Mouse (Mus musculus) CH12.LX (cell line): ENCODE results near the gene Rpp25l. TPM values are rescaled to one million over a fixed set of nuclear protein-coding genes. Genes with fewer than 3 reads are reported as not detected.

Source experiments
- DNase-seq: peaks from one replicate; pipeline ENCODE4 v3.0.0-alpha.2; 2013; ENCODE audit errors: extremely low read depth
- H3K27ac ChIP-seq: 2 replicates; pipeline ENCODE4 v1.5.1; 2012; ENCODE audit warnings: low read depth, mild to moderate bottlenecking, control low read depth, moderate library complexity; ENCODE audit not compliant: insufficient read depth
- H3K27me3 ChIP-seq: replicated peaks from 2 replicates; pipeline ENCODE3; 2012; ENCODE audit warnings: inconsistent platforms
- H3K36me3 ChIP-seq, 2 experiments: replicated peaks in 1 of 2; 2 replicates each; pipeline versions ENCODE3 to v1.6.1; 2012; ENCODE audit warnings: inconsistent platforms in 1 of 2, low read length in 1 of 2, mild to moderate bottlenecking in 1 of 2, mixed read lengths in 1 of 2, moderate library complexity in 1 of 2; ENCODE audit not compliant: control insufficient read depth in 1 of 2, insufficient read depth in 1 of 2
- H3K4me1 ChIP-seq, 2 experiments: 2 replicates each; pipeline ENCODE4 v1.6.1; 2012; ENCODE audit warnings: inconsistent platforms in 1 of 2, moderate library complexity in 1 of 2; ENCODE audit not compliant: insufficient read depth in 2 of 2, control insufficient read depth in 1 of 2
- H3K4me2 ChIP-seq: 2 replicates; pipeline ENCODE4 v1.6.1; 2012; ENCODE audit warnings: low read depth, mild to moderate bottlenecking, control low read depth; ENCODE audit not compliant: poor library complexity, insufficient read depth, severe bottlenecking
- H3K4me3 ChIP-seq, 3 experiments: fragments of 150-350 bp in 1 of 3; sonication (generic) in 1 of 3; replicated peaks in 1 of 3; 2 replicates each; pipeline versions ENCODE3 to v1.5.1; 2011 to 2012; ENCODE audit warnings: low read depth in 2 of 3, low read length in 2 of 3, mild to moderate bottlenecking in 2 of 3, moderate library complexity in 2 of 3, control low read depth in 1 of 3, improper control_type of control experiment in 1 of 3, inconsistent platforms in 1 of 3, mixed read lengths in 1 of 3; ENCODE audit not compliant: poor library complexity in 1 of 3
- H3K79me2 ChIP-seq: replicated peaks from 2 replicates; pipeline ENCODE4 v1.6.1; 2012; ENCODE audit warnings: mild to moderate bottlenecking, moderate library complexity; ENCODE audit not compliant: control insufficient read depth, poor library complexity, insufficient read depth, severe bottlenecking; ENCODE audit errors: extremely low read depth
- H3K9ac ChIP-seq: 2 replicates; pipeline ENCODE4 v1.6.1; 2012; ENCODE audit warnings: low read depth, mild to moderate bottlenecking, control low read depth, moderate library complexity; ENCODE audit not compliant: insufficient read depth
- H3K9me3 ChIP-seq: replicated peaks from 2 replicates; pipeline ENCODE3; 2012; ENCODE audit warnings: low read length, inconsistent platforms, mixed read lengths
- CHD1 ChIP-seq: IDR thresholded peaks from 2 replicates; pipeline ENCODE4 v1.6.1; 2012; ENCODE audit warnings: low read depth, low read length, improper control_type of control experiment, inconsistent platforms
- E2F4 ChIP-seq: IDR thresholded peaks from 2 replicates; pipeline ENCODE4 v1.6.1; 2011; ENCODE audit warnings: low read depth, low read length, improper control_type of control experiment; ENCODE audit not compliant: insufficient replicate concordance
- EP300 ChIP-seq: IDR thresholded peaks from 2 replicates; pipeline ENCODE4 v1.6.1; 2011; ENCODE audit warnings: low read length, improper control_type of control experiment
- ETS1 ChIP-seq: conservative IDR thresholded peaks from 2 replicates; pipeline ENCODE4 v1.6.1; 2012; ENCODE audit warnings: low read depth, mild to moderate bottlenecking, inconsistent platforms, low read length, improper control_type of control experiment, moderate library complexity
- HCFC1 ChIP-seq: IDR thresholded peaks from 2 replicates; pipeline ENCODE4 v1.6.1; 2012; ENCODE audit warnings: low read depth, mild to moderate bottlenecking, inconsistent platforms, low read length, improper control_type of control experiment
- IRF4 ChIP-seq: IDR thresholded peaks from 2 replicates; pipeline ENCODE4 v1.6.1; 2014; ENCODE audit warnings: low read depth, mild to moderate bottlenecking, inconsistent platforms, low read length, improper control_type of control experiment
- MAFK ChIP-seq: IDR thresholded peaks from 2 replicates; pipeline ENCODE4 v1.6.1; 2011; ENCODE audit warnings: low read length, improper control_type of control experiment; ENCODE audit not compliant: insufficient replicate concordance
- MAX ChIP-seq: IDR thresholded peaks from 2 replicates; pipeline ENCODE4 v1.6.1; 2011; ENCODE audit warnings: low read length, improper control_type of control experiment
- MEF2A ChIP-seq: IDR thresholded peaks from 2 replicates; pipeline ENCODE4 v1.6.1; 2014; ENCODE audit warnings: low read depth, mild to moderate bottlenecking, inconsistent platforms, low read length, improper control_type of control experiment, borderline replicate concordance
- NELFE ChIP-seq: IDR thresholded peaks from 2 replicates; pipeline ENCODE4 v1.6.1; 2011; ENCODE audit warnings: low read depth, low read length, improper control_type of control experiment
- NRF1 ChIP-seq: IDR thresholded peaks from 2 replicates; pipeline ENCODE4 v1.6.1; 2014; ENCODE audit warnings: low read depth, mild to moderate bottlenecking, inconsistent platforms, low read length, improper control_type of control experiment, moderate library complexity
- POLR2A ChIP-seq: IDR thresholded peaks from 2 replicates; pipeline ENCODE4 v1.6.1; 2011; ENCODE audit warnings: low read depth, mild to moderate bottlenecking, improper control_type of control experiment, low read length
- SIN3A ChIP-seq: IDR thresholded peaks from 2 replicates; pipeline ENCODE4 v1.6.1; 2012; ENCODE audit warnings: low read length, improper control_type of control experiment, inconsistent platforms
- SMC3 ChIP-seq: IDR thresholded peaks from 2 replicates; pipeline ENCODE4 v1.6.1; 2011; ENCODE audit warnings: low read depth, low read length, improper control_type of control experiment
- TCF12 ChIP-seq: IDR thresholded peaks from 2 replicates; pipeline ENCODE4 v1.6.1; 2014; ENCODE audit warnings: low read depth, mild to moderate bottlenecking, inconsistent platforms, low read length, improper control_type of control experiment
- USF1 ChIP-seq: IDR thresholded peaks from 2 replicates; pipeline ENCODE4 v1.6.1; 2014; ENCODE audit warnings: low read depth, mild to moderate bottlenecking, inconsistent platforms, low read length, improper control_type of control experiment
- ZMIZ1 ChIP-seq: IDR thresholded peaks from 2 replicates; pipeline ENCODE4 v1.6.1; 2012; ENCODE audit warnings: low read depth, mild to moderate bottlenecking, inconsistent platforms, low read length, improper control_type of control experiment
- dilution Hi-C: fragments of 300-500 bp; cut with MboI; formaldehyde crosslinking; loops from 2 replicates; pipeline ENCODE4 v1.14.3; 2020; ENCODE audit warnings: low sequenced_read_pairs; ENCODE audit not compliant: extremely low pct_unique_long_range_greater_than_20kb, extremely low pct_ligation_motif_present
- in situ Hi-C: fragments of 300-500 bp; cut with MboI; formaldehyde crosslinking; loops from 3 replicates; pipeline ENCODE4 v1.14.3; 2019; ENCODE audit warnings: low sequenced_read_pairs, low pct_ligation_motif_present, low pct_unique_long_range_greater_than_20kb, mixed read lengths
- polyA plus RNA-seq: library from polyadenylated mRNA; unstranded; fragments of >175 nt; gene quantifications from 2 replicates; pipeline ENCODE4 v1.2.1, GENCODE M21; 2012; ENCODE audit warnings: low read depth; ENCODE audit not compliant: insufficient read length
- total RNA-seq, 2 experiments: library from RNA; depleted of rRNA; stranded (reverse); fragments of 300-350 nt in 1 of 2; fragments of >200 nt in 1 of 2; gene quantifications; 2 replicates each; pipeline ENCODE4 v1.2.3; 2012 to 2014

Rpp25l gene
- total and polyA plus RNA-seq, 3 experiments: 48.1 to 72.8 (median 65.3) TPM

GRCm38 (mm10) chr4:41681947-41682346 lies 31.4 kb downstream of the Rpp25l start:
- Histone ChIP-seq H3K27me3 (peaks cover 56% of the 10 kb centered on the region), H3K4me2 (no peak overlapping the region), H3K9ac (no peak overlapping the region), H3K4me1 (no peaks in the 10 kb centered on the region), H3K79me2 (no peaks in the 10 kb centered on the region), H3K27ac (no peak overlapping the region), H3K4me3 (no peak overlapping the region), H3K9me3 (no peaks in the 10 kb centered on the region), H3K36me3 (no peaks in the 10 kb centered on the region)
- dilution Hi-C loops: no loop called here
- in situ Hi-C loops: no loop called here
- no peak for TF ChIP-seq TCF12
- no peak for DNase-seq

- no peak for TF ChIP-seq SMC3
- no peak for TF ChIP-seq SIN3A
- no peak for TF ChIP-seq ZMIZ1
- TF ChIP-seq IRF4: no peak
- no peak for TF ChIP-seq MEF2A
- no peak for TF ChIP-seq ETS1
- TF ChIP-seq MAFK: no peak
- TF ChIP-seq USF1: no peak
- TF ChIP-seq NRF1: no peak
- no peak for TF ChIP-seq CHD1
- no peak for TF ChIP-seq MAX
- TF ChIP-seq POLR2A: no peak
- no peak for TF ChIP-seq HCFC1
- TF ChIP-seq NELFE: no peak
- no peak for TF ChIP-seq E2F4
- TF ChIP-seq EP300: no peak
- H3K27me3 ChIP-seq: peaks cover 64% of the 10 kb centered on the region
- dilution Hi-C loops: no loop called here
These were observed 32.2 kb downstream of the Rpp25l start for GRCm38 (mm10) chr4:41681176-41681575.

More at GRCm38 (mm10) chr4:41681176-41681575, 32.2 kb downstream of the Rpp25l start:
- H3K4me1 ChIP-seq: no peaks in the 10 kb centered on the region
- no peak overlapping the region for H3K27ac ChIP-seq
- H3K4me2 ChIP-seq: no peak overlapping the region
- no peaks in the 10 kb centered on the region for H3K36me3 ChIP-seq
- H3K9ac ChIP-seq: no peak overlapping the region
- in situ Hi-C loops: no loop called here
- H3K4me3 ChIP-seq: no peak overlapping the region
- no peaks in the 10 kb centered on the region for H3K79me2 ChIP-seq
- no peaks in the 10 kb centered on the region for H3K9me3 ChIP-seq
- DNase-seq: no peak
